Mouse (Mus musculus) ZHBTc4 (cell line): ENCODE measurements around the gene 6030408B16Rik.
"Not testable (repeated sequence)": the region's sequence is repeated elsewhere in the genome, so short reads cannot be mapped to it uniquely, and the experiment has no call there.

Experiments used
- DNase-seq: peaks from one replicate; pipeline ENCODE4 v3.0.0-alpha.2; 2011; ENCODE audit warnings: low read depth, low spot score

Gene 6030408B16Rik

DNA sequence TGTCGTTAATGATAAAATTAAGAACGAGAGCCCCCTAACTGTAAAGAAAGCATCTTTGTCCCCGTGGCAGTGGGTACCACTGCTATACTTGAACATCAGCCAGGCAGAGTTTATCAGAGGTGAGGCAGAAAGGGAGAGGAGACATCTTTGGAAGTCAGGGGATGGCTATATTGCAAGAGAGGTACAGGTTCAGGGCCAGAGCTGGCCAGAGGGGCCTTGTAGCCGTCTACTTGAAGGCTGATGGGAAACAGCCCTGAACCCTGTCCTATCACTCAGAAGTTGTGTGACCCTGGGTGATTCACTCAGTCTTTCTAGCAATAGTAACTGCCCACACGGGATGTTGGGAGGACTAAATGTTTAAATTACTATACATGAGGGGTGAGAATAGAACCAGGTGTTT, 28.1 kb downstream of the 6030408B16Rik start:
- DNase-seq, result no peak

DNA sequence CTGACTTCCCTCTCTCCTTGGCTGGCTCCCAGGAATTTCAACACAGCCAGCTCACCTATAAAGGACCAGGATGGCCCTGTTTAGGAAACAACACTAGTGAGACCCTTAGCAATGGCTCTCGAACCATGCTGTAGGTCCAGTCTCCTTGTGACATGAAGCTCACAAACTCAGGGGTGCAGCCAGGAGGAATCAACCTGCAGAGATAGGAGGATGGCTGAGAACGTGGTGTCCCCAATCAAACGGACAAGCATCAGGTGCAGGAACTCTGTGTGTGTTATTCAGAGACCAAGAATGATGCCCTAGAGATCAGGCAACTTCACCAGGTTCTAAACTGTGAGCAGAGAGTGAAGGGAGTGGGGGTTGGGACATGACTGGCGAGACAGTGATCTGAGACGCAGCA, 29.1 kb downstream of the 6030408B16Rik start:
- no peak for DNase-seq

DNA sequence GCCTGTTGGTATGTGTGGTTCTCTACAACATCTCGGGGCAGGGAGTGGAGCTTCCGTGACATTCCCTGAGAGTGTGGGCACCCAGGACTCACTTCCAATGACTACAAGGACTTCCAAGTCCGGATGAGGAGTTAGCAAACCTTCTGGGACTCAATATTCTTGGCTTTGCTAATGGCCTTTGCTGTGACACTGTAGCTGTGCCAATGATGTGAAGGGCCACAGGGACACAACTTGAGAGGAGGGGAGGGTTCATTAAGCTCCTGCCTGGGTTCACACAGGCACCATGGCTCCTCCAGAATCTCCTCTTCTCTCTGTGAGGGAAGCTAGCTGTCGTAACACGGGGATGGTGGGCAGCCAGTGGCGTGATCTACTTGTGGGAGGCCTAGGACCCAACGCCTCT, 29.6 kb downstream of the 6030408B16Rik start:
- no peak for DNase-seq

GRCm38 (mm10) chr15:101323511-101323910, 30.5 kb downstream of the 6030408B16Rik start:
- DNase-seq, result peak; percentile 40

GRCm38 (mm10) chr15:101324409-101324808, 31.4 kb downstream of the 6030408B16Rik start:
- not testable (repeated sequence) for DNase-seq

- DNase-seq, result peak; percentile 93
Measured at GRCm38 (mm10) chr15:101325991-101326534, 33.1 kb downstream of the 6030408B16Rik start.

- DNase-seq, result peak; percentile 90
Measured at GRCm38 (mm10) chr15:101327282-101327681, 34.3 kb downstream of the 6030408B16Rik start.

GRCm38 (mm10) chr15:101328876-101329563, 36.0 kb downstream of the 6030408B16Rik start:
- peak; percentile 73 for DNase-seq

DNA sequence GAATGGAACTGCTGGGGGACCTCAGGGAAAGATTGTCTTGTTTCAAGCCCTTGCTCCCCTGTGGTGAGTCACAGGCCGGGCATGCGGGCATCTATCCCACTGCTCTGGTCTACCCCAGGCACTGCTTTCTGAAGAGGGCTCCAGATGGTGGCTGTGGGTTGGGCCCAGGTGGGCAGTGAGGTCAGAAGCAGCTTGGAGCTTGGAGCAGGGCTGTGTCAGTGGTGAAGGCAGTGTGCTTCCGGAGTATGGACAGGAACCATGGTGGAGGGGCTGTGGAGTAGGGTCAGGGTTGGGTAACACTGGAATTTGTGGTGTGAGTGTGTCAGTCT, 36.5 kb downstream of the 6030408B16Rik start:
- DNase-seq, result no peak

DNA sequence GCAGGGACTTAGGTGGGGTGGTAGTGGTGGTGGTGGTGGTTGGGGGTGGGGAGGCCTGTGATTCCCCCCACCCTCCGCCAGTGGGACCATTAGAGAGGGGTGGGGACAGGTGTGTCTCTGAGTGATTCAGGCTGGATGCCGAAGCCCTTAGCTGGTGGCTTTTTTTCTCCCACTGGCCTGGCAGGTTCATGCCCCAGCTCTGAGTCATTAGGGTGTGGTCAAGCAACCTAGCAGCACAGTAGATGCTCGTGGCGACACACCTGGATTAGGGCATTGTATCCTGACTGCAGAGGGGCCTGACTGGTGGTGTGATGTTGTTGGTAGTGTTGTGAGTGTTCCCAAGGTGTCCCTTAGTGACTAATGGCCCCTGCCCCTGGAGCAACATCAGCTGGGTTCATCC, 38.1 kb downstream of the 6030408B16Rik start:
- no peak for DNase-seq

DNA sequence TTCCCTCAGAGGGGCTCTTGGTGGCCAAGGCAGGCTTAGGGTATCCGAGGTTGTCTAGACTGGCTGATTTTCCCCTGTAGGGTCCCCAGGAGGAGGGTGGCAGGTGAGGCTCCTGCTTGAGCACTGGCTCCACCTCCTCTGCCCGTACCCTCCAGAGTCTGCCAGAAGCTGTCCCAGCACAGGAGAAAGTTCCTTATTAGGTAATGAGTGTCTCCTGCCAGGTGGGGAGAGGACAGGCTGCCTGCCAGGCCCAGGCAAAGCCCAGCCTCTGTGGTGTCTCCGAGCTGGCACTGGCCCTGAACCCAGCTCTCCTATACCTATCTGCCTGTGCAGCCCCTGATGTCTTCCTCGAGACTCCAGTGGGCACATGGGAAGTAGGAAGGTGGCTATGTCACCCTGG, 39.4 kb downstream of the 6030408B16Rik start:
- no peak for DNase-seq

DNA sequence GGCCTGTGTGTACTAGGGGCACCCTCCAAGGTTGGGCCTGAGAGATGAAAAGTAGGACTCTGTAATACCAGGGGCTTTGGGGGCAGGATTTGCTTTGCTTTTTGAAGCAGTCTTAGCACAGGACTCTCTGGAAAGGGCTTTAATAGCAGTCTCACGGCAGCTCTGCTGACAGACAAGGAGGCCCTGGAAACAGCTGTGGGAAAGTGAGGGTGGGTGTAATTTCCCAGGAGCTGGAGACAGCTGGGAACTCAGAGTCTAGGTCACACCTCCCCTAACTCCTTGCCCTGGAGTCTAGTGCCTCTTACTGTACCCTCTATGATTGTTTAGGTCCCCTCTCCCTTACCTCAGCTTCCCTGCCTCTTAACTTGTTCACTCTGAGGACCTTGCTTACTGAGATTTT, 40.2 kb downstream of the 6030408B16Rik start:
- no peak for DNase-seq

GRCm38 (mm10) chr15:101333648-101334047, 40.6 kb downstream of the 6030408B16Rik start:
- no peak for DNase-seq

GRCm38 (mm10) chr15:101336474-101337174, 43.6 kb downstream of the 6030408B16Rik start:
- no peak for DNase-seq

GRCm38 (mm10) chr15:101338359-101338758, 45.3 kb downstream of the 6030408B16Rik start:
- DNase-seq, result no peak

- DNase-seq, result peak; percentile 84
Measured at GRCm38 (mm10) chr15:101339537-101339936, 46.5 kb downstream of the 6030408B16Rik start.

DNA sequence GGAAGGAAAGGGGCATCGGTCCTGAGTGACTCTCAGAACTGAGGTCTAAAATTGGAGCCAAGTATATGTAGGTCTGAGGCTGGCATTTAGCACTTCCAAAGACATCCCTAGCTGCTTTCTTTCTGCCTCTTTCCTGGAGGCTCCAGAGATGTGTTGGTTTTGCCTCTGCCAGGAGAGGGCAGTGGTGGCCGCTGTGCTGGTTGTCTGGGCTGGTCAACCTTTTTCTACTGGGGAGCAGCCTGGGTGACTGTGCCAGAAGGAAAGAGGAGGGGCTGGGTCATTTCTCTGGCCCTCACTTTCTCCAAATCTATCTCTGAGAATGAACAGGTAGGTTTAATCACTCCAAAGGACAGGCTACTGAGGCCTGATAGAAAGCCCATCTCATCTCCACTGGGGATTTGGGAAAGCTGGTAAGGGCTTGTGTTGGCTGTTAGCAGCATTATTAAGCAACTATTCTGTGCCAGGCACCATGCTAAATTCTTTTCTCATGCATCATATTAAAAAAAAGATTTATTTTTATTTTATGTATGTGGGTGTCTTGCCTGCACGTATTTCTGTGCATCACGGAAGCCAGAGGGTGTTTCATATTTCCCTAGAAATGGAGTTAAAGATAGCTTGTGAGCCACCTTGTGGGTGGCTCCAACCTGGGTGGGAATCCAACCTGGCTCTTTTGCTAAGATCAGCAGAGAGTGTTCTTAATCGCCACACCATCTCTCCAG, 48.9 kb downstream of the 6030408B16Rik start:
- DNase-seq, result no peak
